Mouse (Mus musculus): ENCODE results near the gene 2900011O08Rik. TPM values are rescaled to one million over a fixed set of nuclear protein-coding genes. Genes with fewer than 3 reads are reported as not detected.

Gene 2900011O08Rik
- polyA plus RNA-seq, 1 experiment from 2014 or later, result 7.2 TPM

DNA sequence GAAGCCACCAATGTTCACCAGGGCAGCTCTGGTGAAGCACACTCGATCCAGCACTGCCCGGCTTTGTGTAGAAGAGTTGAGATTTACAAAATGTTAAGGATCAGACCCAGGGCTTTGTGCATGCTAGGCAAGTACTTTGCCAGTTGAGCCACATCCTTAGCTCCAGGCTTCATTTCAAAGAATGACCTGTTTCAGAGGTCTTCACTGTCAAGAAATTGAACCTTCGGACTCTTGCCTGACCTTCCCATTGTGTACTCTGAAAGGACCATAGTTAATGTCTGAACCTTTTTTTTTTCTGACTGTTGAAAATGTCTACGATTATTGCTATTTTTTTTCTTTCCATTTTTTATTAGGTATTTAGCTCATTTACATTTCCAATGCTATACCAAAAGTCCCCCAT lies 23.6 kb downstream of the 2900011O08Rik start:
- Histone ChIP-seq H3K36me3 (replicated peaks) (no peaks in the 10 kb centered on the region), H3K27me3 (replicated peaks; ENCODE audit: low read depth, poor library complexity, severe bottlenecking) (no peaks in the 10 kb centered on the region), H3K4me3 (no peak overlapping the region), H3K9me3 (no peaks in the 10 kb centered on the region), H3K4me1 (no peaks in the 10 kb centered on the region), H3K27ac (replicated peaks) (no peak overlapping the region)
- no peak for DNase-seq (ENCODE audit: low spot score)
- 86% methylated on average over 4 of the region's 4 CpGs for WGBS

DNA sequence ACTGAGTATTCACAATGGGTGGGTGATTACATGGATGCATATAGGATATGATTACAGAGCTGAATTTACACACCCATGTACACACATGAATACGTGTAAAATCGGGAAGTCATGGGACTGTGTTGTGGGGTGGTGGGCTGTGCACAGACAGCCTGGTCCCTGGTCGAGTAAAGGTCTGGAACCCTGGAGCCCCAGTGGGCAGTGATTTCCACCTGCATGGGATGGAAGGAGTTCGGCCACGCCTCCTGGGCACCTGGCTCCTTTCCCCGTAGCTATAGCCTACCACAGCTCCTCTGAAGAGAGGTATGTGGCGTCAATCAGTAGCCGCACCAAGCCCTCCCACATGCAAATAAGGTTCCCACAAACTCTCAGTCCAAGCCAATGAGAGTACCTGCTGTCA lies 30.9 kb downstream of the 2900011O08Rik start:
- Histone ChIP-seq H3K36me3 (replicated peaks) (no peaks in the 10 kb centered on the region), H3K9me3 (no peaks in the 10 kb centered on the region), H3K27me3 (replicated peaks; ENCODE audit: low read depth, poor library complexity, severe bottlenecking) (no peaks in the 10 kb centered on the region), H3K4me1 (no peaks in the 10 kb centered on the region), H3K4me3 (no peak overlapping the region), H3K27ac (replicated peaks) (no peak overlapping the region)
- 90% methylated on average over 8 of the region's 8 CpGs for WGBS
- DNase-seq (ENCODE audit: low spot score), result no peak

DNA sequence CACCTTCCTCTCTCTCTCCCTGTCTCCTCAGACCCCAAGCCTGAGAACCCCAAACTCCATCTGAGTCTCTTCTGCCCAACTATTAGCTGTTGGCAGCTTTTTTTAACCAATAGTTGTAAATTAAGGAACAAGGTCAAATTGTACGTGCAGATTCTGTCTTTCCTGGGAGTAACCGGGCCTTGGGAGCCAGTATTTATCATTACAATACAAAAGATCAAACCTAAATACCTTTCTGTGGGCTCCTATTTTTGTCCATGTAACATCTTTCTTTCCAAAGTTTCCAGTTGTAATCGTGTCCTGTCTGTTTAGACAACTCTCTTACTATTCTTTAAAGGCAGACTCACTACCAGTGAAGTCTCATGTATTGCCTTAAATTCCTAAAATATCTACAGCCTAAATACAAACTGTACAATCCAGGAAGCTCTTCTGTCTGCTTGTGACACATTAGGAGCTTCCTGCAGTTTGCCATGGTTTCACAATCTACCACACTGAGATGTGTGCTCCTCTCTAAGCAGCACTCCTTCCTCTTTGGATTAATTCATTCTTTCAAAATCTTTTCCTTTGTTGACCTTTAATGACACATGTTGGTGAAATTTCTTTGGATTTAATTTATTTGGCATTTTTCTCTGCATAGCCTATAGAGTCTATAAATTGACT lies 34.9 kb downstream of the 2900011O08Rik start:
- no peak for DNase-seq (ENCODE audit: low spot score)
- Histone ChIP-seq H3K4me3 (no peak overlapping the region), H3K27ac (replicated peaks) (no peak overlapping the region), H3K9me3 (no peaks in the 10 kb centered on the region), H3K27me3 (replicated peaks; ENCODE audit: low read depth, poor library complexity, severe bottlenecking) (no peaks in the 10 kb centered on the region), H3K36me3 (replicated peaks) (no peaks in the 10 kb centered on the region), H3K4me1 (peaks cover 6% of the 10 kb centered on the region; the same call in 1 of the 2 replicates)
- 88% methylated on average over 3 of the region's 3 CpGs for WGBS

DNA sequence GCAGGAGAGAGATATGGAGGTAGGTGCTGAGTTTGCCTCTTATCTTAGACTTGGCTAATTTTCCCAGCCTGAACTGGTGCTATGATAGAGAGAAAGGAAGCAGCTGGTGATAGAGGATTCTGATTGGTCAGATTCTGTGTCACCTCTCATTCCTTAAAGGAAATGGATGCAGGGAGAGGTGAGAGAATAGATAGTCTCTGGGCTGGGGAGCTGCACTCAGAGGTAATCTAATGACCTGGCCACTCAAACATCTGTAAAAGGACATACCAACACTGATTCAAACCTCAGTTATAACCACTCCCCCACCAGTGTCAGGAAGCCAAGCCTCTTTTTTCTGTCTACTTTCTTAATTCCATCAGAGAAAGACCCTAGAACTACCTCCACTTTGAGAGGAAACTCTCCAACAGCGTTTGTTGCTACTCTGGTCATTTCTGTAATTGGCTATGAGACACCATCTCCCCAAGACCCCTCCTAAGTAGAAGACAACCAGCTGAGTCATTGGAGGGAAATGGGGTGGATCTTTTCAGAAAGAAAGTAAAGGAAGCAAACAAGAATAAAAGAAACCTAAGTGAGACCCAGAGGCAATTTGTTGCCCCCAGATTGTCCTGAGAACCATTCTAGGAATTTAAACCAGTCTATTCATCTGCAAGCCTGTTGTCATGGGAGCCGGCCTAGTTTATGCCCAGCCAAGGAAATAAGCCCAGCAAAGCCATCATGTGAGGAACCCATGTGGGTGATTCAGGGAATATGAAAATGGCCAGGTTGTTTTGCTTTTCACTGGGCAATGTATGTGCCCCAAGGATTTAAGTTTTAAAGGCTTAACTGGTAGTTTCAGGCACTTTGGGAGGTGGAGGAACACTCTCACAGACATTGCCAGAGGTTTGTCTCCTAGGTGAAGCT lies 38.9 kb downstream of the 2900011O08Rik start:
- H3K9me3 ChIP-seq, result no peaks in the 10 kb centered on the region
- no peaks in the 10 kb centered on the region for H3K27me3 ChIP-seq (replicated peaks; ENCODE audit: low read depth, poor library complexity, severe bottlenecking)
- DNase-seq (ENCODE audit: low spot score), result no peak
- H3K4me3 ChIP-seq, result no peak overlapping the region
- H3K36me3 ChIP-seq (replicated peaks), result no peaks in the 10 kb centered on the region
- peaks cover 6% of the 10 kb centered on the region; the same call in 1 of the 2 replicates for H3K4me1 ChIP-seq
- 57% methylated on average over 2 of the region's 2 CpGs for WGBS
- no peak overlapping the region for H3K27ac ChIP-seq (replicated peaks)

DNA sequence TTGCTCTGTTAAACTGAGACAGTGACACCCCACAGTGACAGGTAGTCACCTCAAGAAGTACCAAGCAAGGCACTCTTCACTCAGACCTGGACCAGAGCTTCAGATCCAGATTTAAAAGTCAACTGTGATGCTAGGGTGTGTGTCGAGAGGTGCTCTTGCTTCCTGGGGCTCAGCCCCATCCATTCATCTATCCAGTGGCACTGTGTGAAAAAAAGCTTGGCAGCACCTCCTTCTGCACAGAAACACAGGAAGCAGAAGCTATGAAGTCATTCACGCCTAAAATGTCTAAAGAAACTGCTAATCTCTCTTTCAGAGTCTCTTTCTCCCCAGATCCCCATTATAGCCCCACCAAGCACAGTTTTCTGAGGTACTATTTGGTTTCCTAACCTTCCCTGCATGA lies 42.7 kb downstream of the 2900011O08Rik start:
- Histone ChIP-seq H3K4me1 (peaks cover 6% of the 10 kb centered on the region; the same call in 1 of the 2 replicates), H3K9me3 (no peaks in the 10 kb centered on the region), H3K36me3 (replicated peaks) (no peaks in the 10 kb centered on the region), H3K27ac (replicated peaks) (no peak overlapping the region), H3K27me3 (replicated peaks; ENCODE audit: low read depth, poor library complexity, severe bottlenecking) (no peaks in the 10 kb centered on the region), H3K4me3 (no peak overlapping the region)
- DNase-seq (ENCODE audit: low spot score), result no peak
- 73% methylated on average over 2 of the region's 2 CpGs for WGBS

DNA sequence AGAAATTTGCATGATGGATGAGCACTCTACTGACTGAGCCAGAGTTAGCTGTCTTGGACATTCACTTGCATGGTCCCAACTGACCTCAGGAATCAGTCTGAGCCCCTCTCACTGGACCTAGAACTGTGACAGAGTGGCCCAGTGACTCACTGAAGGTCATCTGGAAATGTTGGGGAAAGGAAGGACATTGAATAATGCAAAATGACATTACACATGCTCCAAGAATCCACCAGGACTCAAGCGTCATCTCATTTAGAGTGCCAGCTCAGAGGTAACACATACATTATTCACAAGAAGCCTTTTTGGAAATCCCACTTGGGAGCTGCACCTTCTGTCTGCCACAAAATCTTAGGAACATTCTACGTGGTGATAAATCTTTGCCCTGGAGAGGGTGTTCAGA lies 43.4 kb downstream of the 2900011O08Rik start:
- no peak overlapping the region for H3K27ac ChIP-seq (replicated peaks)
- WGBS, result 90% methylated on average over 2 of the region's 2 CpGs
- H3K4me1 ChIP-seq, result peaks cover 3% of the 10 kb centered on the region; the same call in 1 of the 2 replicates
- H3K4me3 ChIP-seq, result no peak overlapping the region
- no peaks in the 10 kb centered on the region for H3K27me3 ChIP-seq (replicated peaks; ENCODE audit: low read depth, poor library complexity, severe bottlenecking)
- DNase-seq (ENCODE audit: low spot score), result no peak
- no peaks in the 10 kb centered on the region for H3K36me3 ChIP-seq (replicated peaks)
- no peaks in the 10 kb centered on the region for H3K9me3 ChIP-seq

DNA sequence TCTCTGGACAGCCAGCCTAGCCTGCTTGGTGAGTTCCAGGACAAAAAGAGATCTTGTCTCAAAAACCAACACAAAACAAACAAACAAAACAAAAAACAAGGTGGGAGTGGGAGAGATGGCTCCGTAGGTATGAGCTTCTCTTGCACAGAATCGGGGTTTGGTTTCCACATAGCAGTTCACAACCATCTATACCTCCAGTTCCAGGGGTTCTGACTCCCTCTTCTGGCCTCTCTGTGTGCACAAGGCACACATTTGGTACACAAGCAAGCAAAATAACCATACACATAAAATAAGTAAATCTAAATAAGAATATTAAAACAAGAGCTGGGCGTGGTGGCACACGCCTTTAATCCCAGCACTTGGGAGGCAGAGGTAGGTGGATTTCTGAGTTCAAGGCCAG lies 44.2 kb downstream of the 2900011O08Rik start:
- Histone ChIP-seq H3K36me3 (replicated peaks) (no peaks in the 10 kb centered on the region), H3K27ac (replicated peaks) (no peak overlapping the region), H3K4me3 (no peak overlapping the region), H3K4me1 (no peaks in the 10 kb centered on the region), H3K27me3 (replicated peaks; ENCODE audit: low read depth, poor library complexity, severe bottlenecking) (no peaks in the 10 kb centered on the region), H3K9me3 (no peaks in the 10 kb centered on the region)
- WGBS, result 85% methylated on average over 4 of the region's 4 CpGs
- no peak for DNase-seq (ENCODE audit: low spot score)

DNA sequence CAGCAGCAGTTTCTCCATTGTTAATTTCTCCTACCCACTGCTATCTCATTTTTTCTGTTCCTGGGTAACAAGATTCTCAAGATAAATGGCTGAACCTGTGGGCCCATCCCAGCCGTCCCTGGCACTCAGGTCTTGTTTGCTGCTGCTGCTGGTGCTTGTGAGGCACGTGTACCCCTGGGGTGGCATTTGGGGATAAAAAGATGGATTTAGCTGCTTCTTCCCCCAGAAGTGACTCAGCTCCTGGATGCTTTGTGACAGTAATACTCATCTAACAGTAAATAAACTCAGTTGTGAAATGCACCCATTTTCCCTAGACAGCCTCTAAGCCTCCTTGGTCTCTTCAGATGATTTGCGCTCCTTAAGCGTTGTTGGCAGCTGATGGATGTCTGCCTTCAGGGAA lies 46.7 kb downstream of the 2900011O08Rik start:
- no peaks in the 10 kb centered on the region for H3K27me3 ChIP-seq (replicated peaks; ENCODE audit: low read depth, poor library complexity, severe bottlenecking)
- no peak overlapping the region for H3K4me3 ChIP-seq
- H3K27ac ChIP-seq (replicated peaks), result no peak overlapping the region
- no peaks in the 10 kb centered on the region for H3K36me3 ChIP-seq (replicated peaks)
- no peak for DNase-seq (ENCODE audit: low spot score)
- no peaks in the 10 kb centered on the region for H3K4me1 ChIP-seq
- no peaks in the 10 kb centered on the region for H3K9me3 ChIP-seq
- 81% methylated on average over 4 of the region's 4 CpGs for WGBS

DNA sequence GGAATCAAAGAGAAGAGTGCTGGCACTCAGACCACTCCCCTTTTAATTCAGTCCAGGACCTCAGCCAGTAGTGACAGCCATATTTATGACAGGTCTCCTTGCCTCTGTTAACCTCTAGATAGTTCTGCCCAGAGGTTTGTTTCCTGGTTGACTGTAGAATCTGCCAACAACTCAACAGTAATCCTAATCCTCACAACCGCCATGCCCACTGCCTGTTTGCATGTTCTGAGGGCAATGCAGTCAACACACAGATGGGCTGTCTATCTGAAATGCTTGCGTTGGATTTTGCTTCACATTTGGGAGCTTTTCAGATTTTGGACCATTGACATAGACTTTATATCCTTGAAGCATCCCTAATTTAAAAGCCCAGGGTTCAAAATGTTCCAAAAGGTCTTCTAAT lies 56.0 kb downstream of the 2900011O08Rik start:
- WGBS, result 92% methylated on average over 2 of the region's 2 CpGs
- H3K4me3 ChIP-seq, result no peak overlapping the region
- H3K9me3 ChIP-seq, result no peaks in the 10 kb centered on the region
- no peaks in the 10 kb centered on the region for H3K4me1 ChIP-seq
- H3K27ac ChIP-seq (replicated peaks), result no peak overlapping the region
- DNase-seq (ENCODE audit: low spot score), result no peak
- H3K36me3 ChIP-seq (replicated peaks), result no peaks in the 10 kb centered on the region
- H3K27me3 ChIP-seq (replicated peaks; ENCODE audit: low read depth, poor library complexity, severe bottlenecking), result no peaks in the 10 kb centered on the region

DNA sequence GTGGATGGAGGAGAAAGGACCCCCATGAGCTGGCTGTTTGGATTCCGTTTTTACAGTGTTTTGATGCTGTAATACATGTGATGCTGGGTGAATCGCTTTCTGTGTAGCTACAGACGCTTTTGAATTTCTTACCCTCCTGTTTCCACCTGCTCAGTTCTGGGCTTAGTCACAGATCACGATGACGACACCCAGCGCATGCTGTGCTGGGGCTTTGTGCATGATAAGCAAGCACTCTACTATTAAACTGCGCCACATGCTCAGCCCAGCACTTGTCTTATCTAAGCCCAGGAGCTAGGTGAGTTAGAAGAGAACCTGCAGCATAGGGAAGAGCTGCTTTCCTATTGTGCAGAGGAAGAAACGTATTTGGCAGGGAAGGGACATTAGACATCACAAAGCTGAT lies 58.3 kb downstream of the 2900011O08Rik start:
- H3K27me3 ChIP-seq (replicated peaks; ENCODE audit: low read depth, poor library complexity, severe bottlenecking), result no peaks in the 10 kb centered on the region
- no peak overlapping the region for H3K27ac ChIP-seq (replicated peaks)
- no peaks in the 10 kb centered on the region for H3K36me3 ChIP-seq (replicated peaks)
- H3K9me3 ChIP-seq, result no peaks in the 10 kb centered on the region
- 85% methylated on average over 8 of the region's 8 CpGs for WGBS
- H3K4me3 ChIP-seq, result no peak overlapping the region
- no peak for DNase-seq (ENCODE audit: low spot score)
- H3K4me1 ChIP-seq, result no peaks in the 10 kb centered on the region

DNA sequence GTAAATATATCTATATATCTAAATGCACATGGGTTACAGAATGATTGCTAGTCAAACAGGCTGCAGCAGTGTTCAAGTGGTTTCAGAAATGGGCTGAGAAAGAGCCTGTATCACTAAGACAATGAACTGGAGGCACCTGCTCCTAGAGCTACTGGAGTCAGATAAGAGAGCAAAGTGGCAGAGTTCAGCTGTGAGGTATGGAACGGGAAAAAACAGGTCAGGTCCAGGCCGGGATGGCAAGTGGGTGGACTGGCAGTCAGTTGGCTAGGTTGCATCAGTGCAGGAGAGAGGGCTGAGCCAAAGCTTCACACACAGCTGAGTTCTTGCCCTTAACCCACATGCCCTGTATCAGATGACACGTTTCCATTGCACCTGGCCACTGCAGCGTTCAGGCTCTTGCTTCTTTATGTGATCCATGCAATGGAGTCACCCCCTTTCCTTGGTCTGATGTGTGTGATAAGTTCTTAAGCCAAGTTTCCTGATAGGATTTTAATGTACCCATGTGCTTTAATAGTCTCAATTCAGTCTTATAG lies 59.9 kb downstream of the 2900011O08Rik start:
- 82% methylated on average over 4 of the region's 4 CpGs for WGBS
- H3K27me3 ChIP-seq (replicated peaks; ENCODE audit: low read depth, poor library complexity, severe bottlenecking), result no peaks in the 10 kb centered on the region
- no peak for DNase-seq (ENCODE audit: low spot score)

DNA sequence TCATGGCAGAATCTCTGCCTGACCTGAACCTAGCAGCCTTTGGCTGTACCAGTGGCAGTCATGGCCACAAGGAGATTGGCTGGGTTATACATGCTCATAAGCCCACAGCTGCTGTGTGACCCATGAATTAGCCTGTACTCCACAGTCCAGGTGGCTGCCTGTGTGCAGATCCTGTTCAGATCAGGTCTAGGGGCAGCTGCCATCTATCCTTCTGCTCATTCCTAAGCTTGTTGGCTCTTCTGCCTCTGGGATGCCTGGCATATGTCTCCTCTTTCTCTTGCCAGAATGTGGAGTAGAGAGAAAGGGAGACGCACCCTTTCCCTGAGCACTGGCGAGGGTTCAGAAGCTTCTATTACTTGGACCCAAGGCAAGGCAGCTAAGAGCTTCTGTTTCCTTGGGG lies 65.8 kb downstream of the 2900011O08Rik start:
- no peak for DNase-seq (ENCODE audit: low spot score)

More for the DNA sequence above, 59.9 kb downstream of the 2900011O08Rik start:
- Histone ChIP-seq H3K36me3 (replicated peaks) (no peaks in the 10 kb centered on the region), H3K27ac (replicated peaks) (no peak overlapping the region), H3K4me3 (no peak overlapping the region), H3K4me1 (no peaks in the 10 kb centered on the region), H3K9me3 (no peaks in the 10 kb centered on the region)

DNA sequence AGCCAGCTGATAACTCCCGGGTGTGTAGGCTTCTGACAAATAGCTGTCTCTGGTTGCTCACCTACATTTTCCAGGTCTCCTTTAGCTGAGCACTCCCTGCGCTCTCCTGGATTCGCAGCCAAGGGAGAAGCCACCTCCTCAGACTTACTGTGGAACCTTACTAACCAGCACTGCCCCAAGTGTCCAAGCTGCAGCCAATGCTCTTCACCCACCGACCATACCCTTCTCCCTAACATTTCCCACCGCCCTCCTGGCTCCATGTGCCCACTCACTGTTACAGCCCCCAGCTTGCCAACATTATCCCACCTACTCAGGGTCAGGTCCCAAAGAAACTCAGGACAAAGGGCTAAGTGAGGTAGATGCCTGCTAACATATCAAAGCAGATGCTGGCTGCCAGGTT lies 66.7 kb downstream of the 2900011O08Rik start:
- Histone ChIP-seq H3K4me3 (no peak overlapping the region), H3K36me3 (replicated peaks) (no peaks in the 10 kb centered on the region), H3K4me1 (peaks cover 3% of the 10 kb centered on the region; the same call in 1 of the 2 replicates), H3K27ac (replicated peaks) (no peak overlapping the region), H3K27me3 (replicated peaks; ENCODE audit: low read depth, poor library complexity, severe bottlenecking) (no peaks in the 10 kb centered on the region), H3K9me3 (no peaks in the 10 kb centered on the region)
- no peak for DNase-seq (ENCODE audit: low spot score)
- 84% methylated on average over 5 of the region's 5 CpGs for WGBS

More for the DNA sequence above, 65.8 kb downstream of the 2900011O08Rik start:
- Histone ChIP-seq H3K27ac (replicated peaks) (no peak overlapping the region), H3K36me3 (replicated peaks) (no peaks in the 10 kb centered on the region), H3K4me3 (no peak overlapping the region), H3K4me1 (no peaks in the 10 kb centered on the region), H3K9me3 (no peaks in the 10 kb centered on the region), H3K27me3 (replicated peaks; ENCODE audit: low read depth, poor library complexity, severe bottlenecking) (no peaks in the 10 kb centered on the region)
- WGBS, result 91% methylated on average over 2 of the region's 2 CpGs

Measured in embryonic facial prominence, embryonic 10.5 days (tissue).